Mouse (Mus musculus) CD8-positive naive resting alpha-beta T cell, adult 57 days (primary cell): ENCODE results near the gene Emc10. TPM values are rescaled to one million over a fixed set of nuclear protein-coding genes. Genes with fewer than 3 reads are reported as not detected.

Source experiments
- total RNA-seq: library from RNA; stranded (reverse); gene quantifications from one replicate; pipeline ENCODE4 v1.2.4, GENCODE M21; 2023

Gene Emc10
- total RNA-seq = 96.1 TPM

GRCm38 (mm10) chr7:44495992-44496770, at the start of gene Emc10, which contains the start of gene Fam71e1:
Emc10 (minus strand) TSS chr7:44496529.
Fam71e1 (plus strand) TSS chr7:44496581.

GRCm38 (mm10) chr7:44531946-44532732, 35.8 kb upstream of the Emc10 start, which contains the start of gene Spib:
Spib (minus strand) TSS chr7:44532071.

GRCm38 (mm10) chr7:44524502-44524901, 28.2 kb upstream of the Emc10 start, which contains the start of gene Mybpc2:
Mybpc2 (minus strand) TSS chr7:44524656.

GRCm38 (mm10) chr7:44467811-44468411, 28.4 kb downstream of the Emc10 start, which contains the start of gene Josd2:
Josd2 (plus strand) TSS chr7:44467980.

GRCm38 (mm10) chr7:44465111-44465510, 31.2 kb downstream of the Emc10 start, which contains the start of gene Aspdh:
Aspdh (plus strand) TSS chr7:44465391.

Other genes with a start within 250 kb of the Emc10 start
- 1.9 TPM for gene 1700028J19Rik, start 249.8 kb downstream of the Emc10 start, total RNA-seq
- gene 2410002F23Rik, start 249.8 kb downstream of the Emc10 start, total RNA-seq = 245 TPM
- not detected for gene Acp4, start 239.2 kb downstream of the Emc10 start, total RNA-seq
- not detected for gene Gm15517, start 235.1 kb downstream of the Emc10 start, total RNA-seq
- 0.89 TPM for gene Clec11a, start 189.6 kb downstream of the Emc10 start, total RNA-seq
- 2.8 TPM for gene Shank1, start 186.3 kb downstream of the Emc10 start, total RNA-seq
- gene Syt3, start 112.4 kb downstream of the Emc10 start, total RNA-seq = not detected
- not detected for gene 1700008O03Rik, start 110.7 kb downstream of the Emc10 start, total RNA-seq
- not detected for gene Lrrc4b, start 67.5 kb downstream of the Emc10 start, total RNA-seq
- gene Aspdh, start 31.1 kb downstream of the Emc10 start, total RNA-seq = not detected
- 46.8 TPM for gene Josd2, start 28.5 kb downstream of the Emc10 start, total RNA-seq
- gene Fam71e1, start 52 bp upstream of the Emc10 start, total RNA-seq = 7.1 TPM
- 0.64 TPM for gene Mybpc2, start 28.1 kb upstream of the Emc10 start, total RNA-seq
- gene Spib, start 35.5 kb upstream of the Emc10 start, total RNA-seq = 27.7 TPM
- 57.8 TPM for gene Pold1, start 52.3 kb upstream of the Emc10 start, total RNA-seq
- gene Nr1h2, start 57.4 kb upstream of the Emc10 start, total RNA-seq = 263 TPM
- gene Napsa, start 75.9 kb upstream of the Emc10 start, total RNA-seq = 37.0 TPM
- 3.1 TPM for gene Kcnc3, start 94.1 kb upstream of the Emc10 start, total RNA-seq
- not detected for gene Myh14, start 174.3 kb upstream of the Emc10 start, total RNA-seq
- gene Izumo2, start 212.2 kb upstream of the Emc10 start, total RNA-seq = not detected